Mouse (Mus musculus) forebrain, embryonic 11.5 days (tissue): ENCODE measurements around the gene Pgm2. TPM values are rescaled to one million over a fixed set of nuclear protein-coding genes. Genes with fewer than 3 reads are reported as not detected.

ENCODE experiments used
- ATAC-seq: fragments of 200-750 bp; cut with Nextera tagmentation; replicated peaks from 2 replicates; pipeline ENCODE4 v1.8.0; 2017; ENCODE audit warnings: moderate TSS enrichment; ENCODE audit not compliant: low FRiP score
- DNase-seq: peaks from one replicate; pipeline ENCODE4 v3.0.0-alpha.2; 2017; ENCODE audit warnings: low spot score
- H3K27ac ChIP-seq: fragments of 300-500 bp; sonication (generic); 2 replicates; pipeline ENCODE4 v1.5.1; 2014; ENCODE audit warnings: low read depth, low read length
- H3K27me3 ChIP-seq: fragments of 300-500 bp; sonication (generic); 2 replicates; pipeline ENCODE4 v1.6.1; 2014; ENCODE audit warnings: mild to moderate bottlenecking, low read length, mixed read lengths; ENCODE audit not compliant: control insufficient read depth, insufficient read depth
- H3K36me3 ChIP-seq: fragments of 300-500 bp; sonication (generic); 2 replicates; pipeline ENCODE4 v1.6.1; 2014; ENCODE audit warnings: mild to moderate bottlenecking, low read length, moderate library complexity, mixed read lengths; ENCODE audit not compliant: control insufficient read depth, insufficient read depth
- H3K4me1 ChIP-seq: fragments of 300-500 bp; sonication (generic); replicated peaks from 2 replicates; pipeline ENCODE4 v1.6.1; 2014; ENCODE audit warnings: low read length, mixed read lengths; ENCODE audit not compliant: control insufficient read depth, insufficient read depth
- H3K4me2 ChIP-seq: fragments of 300-500 bp; sonication (generic); 2 replicates; pipeline ENCODE4 v1.6.1; 2014; ENCODE audit warnings: low read depth, mild to moderate bottlenecking, low read length, moderate library complexity, mixed read lengths; ENCODE audit not compliant: severe bottlenecking
- H3K4me3 ChIP-seq: fragments of 300-500 bp; sonication (generic); 2 replicates; pipeline ENCODE4 v1.5.1; 2014; ENCODE audit warnings: low read depth, low read length
- H3K9ac ChIP-seq: fragments of 300-500 bp; sonication (generic); 2 replicates; pipeline ENCODE4 v1.6.1; 2014; ENCODE audit warnings: low read length
- H3K9me3 ChIP-seq: fragments of 300-500 bp; sonication (generic); 2 replicates; pipeline ENCODE4 v1.6.1; 2016; ENCODE audit warnings: low read length, mixed read lengths; ENCODE audit not compliant: control insufficient read depth
- WGBS: fragments of 180-500 bp; shearing (Covaris S2); extraction: QIAGEN DNeasy Blood & Tissue Kit; methylation state at CpG from one replicate; pipeline ENCODE4 v1.1.7; 2014; 5-methylcytosine and 5-hydroxymethylcytosine counted together
- polyA plus RNA-seq: library from polyadenylated mRNA; unstranded; fragments of >200 nt; fragmentation: Nextera tagmentation; extraction: Ambion mirVana; gene quantifications from 2 replicates; pipeline ENCODE4 v1.2.1, GENCODE M21; 2014

Pgm2 gene
- polyA plus RNA-seq = 27.7 and 29.7 TPM in 2 replicates

DNA sequence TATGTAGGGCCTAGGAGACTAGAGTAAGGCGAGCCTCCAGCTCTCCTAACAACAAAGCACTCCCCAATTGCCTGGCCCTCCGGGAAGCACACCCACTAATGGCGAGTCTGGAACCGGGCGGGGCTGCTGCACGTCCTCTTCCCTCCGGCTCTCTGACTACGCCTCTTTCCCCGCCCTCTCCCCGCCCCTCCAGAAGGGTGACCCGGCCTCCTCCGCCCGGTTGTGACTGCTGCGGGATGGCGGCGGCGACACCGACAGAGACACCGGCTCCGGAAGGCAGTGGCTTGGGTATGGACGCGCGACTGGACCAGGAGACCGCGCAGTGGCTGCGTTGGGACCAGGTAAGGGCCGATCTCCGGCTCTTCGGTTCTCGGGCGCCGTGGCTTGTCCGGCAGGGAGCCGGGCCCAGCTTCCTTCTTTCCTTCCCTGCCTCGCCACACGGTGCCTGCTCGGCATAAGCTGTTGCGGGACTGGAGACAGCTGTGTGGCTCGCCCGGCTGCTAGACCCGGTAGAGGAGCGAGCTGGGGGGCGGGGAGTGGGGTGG, at the start of gene Pgm2:
Gene Pgm2, plus strand, starts transcription at position 203 of the 545 bp plus-strand sequence.
- Histone ChIP-seq H3K9me3 (no peaks in the 10 kb centered on the region), H3K4me2 (peak within 1 kb of the TSS; percentile 82), H3K27ac (no peak within 1 kb of the TSS), H3K9ac (peak within 1 kb of the TSS; percentile 77), H3K4me3 (peak within 1 kb of the TSS; percentile 65), H3K27me3 (no peaks in the 10 kb centered on the region), H3K36me3 (no peaks in the 10 kb centered on the region), H3K4me1 (peaks cover 5% of the 10 kb centered on the region; the same call in 1 of the 2 replicates)
- WGBS = under 1% methylated on average over 34 of the region's 43 CpGs
- DNase-seq = peak; percentile 93
- ATAC-seq = peak; percentile 98

DNA sequence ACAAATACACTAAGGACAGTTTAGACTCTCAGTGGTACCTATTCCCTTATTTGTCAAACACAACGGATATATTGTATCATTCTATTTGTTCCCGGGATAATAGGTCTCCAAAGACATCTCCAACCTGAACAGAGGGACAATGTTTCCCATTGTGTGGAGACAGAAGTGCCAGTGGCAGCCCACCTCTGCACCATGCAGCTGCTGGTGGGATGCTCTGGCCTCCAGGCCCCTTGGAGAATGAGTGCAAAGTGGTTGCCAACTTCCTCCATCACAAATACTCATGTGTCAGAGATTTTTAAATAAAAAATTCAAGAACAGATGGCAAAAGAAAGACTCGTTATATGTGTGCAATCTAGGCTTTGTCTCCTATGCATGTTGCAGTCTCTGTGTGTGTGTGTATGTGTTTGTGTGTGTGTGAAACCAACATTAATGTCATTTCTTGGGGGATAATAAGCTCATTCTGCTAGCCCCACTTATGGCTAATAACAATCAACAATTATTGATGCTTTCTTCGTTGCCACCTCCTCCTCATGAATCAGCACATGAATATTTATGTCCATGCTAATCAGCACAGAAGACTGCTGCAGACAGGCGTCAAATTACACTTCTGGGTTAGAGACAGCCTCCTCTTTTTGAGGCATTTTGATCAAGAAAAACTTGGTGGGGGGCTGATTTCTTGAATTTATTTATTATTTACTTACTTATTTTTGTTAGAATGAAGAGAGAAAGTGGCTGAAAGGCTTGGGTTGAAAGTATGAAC, 48.9 kb upstream of the Pgm2 start:
- H3K27ac ChIP-seq = peak overlapping the region; percentile 69

DNA sequence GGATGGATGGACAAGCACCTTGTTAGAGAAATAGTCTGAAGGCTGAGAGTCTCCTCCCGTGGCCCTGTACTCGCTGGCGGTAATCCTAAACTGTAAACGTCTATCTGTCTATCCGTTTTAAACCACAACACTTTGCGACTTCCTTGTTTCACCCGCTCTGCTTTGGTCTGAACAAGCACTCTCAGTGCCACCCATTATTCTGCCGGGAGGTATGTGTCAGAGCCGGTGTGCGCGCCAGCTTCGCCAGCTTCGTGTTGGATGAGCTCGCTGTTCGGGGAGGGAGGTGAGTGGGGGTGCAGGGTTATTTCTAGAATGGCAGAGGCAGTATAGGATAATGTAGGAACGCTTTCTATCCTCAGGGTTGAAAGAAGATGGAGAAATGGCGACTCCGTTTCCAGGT, 48.0 kb upstream of the Pgm2 start:
- no peaks in the 10 kb centered on the region for H3K27me3 ChIP-seq
- H3K27ac ChIP-seq = peak overlapping the region; percentile 59
- no peak overlapping the region for H3K4me2 ChIP-seq
- H3K9me3 ChIP-seq = no peaks in the 10 kb centered on the region
- WGBS = 91% methylated on average over 18 of the region's 18 CpGs
- ATAC-seq (0 out of 2 replicates have a peak, but pooled peaks have one; percentile 16), DNase-seq (no peak)
- no peak overlapping the region for H3K9ac ChIP-seq
- H3K36me3 ChIP-seq = no peaks in the 10 kb centered on the region
- peaks cover 4% of the 10 kb centered on the region; the same call in 1 of the 2 replicates for H3K4me1 ChIP-seq
- no peak overlapping the region for H3K4me3 ChIP-seq

More for the DNA sequence above, 48.9 kb upstream of the Pgm2 start:
- no peaks in the 10 kb centered on the region for H3K36me3 ChIP-seq
- ATAC-seq (peak; percentile 65), DNase-seq (no peak)
- no peak overlapping the region for H3K4me2 ChIP-seq
- H3K4me1 ChIP-seq = peaks cover 4% of the 10 kb centered on the region; the same call in 1 of the 2 replicates
- no peaks in the 10 kb centered on the region for H3K27me3 ChIP-seq
- no peaks in the 10 kb centered on the region for H3K9me3 ChIP-seq
- H3K9ac ChIP-seq = no peak overlapping the region
- WGBS = 50% methylated on average over 5 of the region's 5 CpGs
- no peak overlapping the region for H3K4me3 ChIP-seq

DNA sequence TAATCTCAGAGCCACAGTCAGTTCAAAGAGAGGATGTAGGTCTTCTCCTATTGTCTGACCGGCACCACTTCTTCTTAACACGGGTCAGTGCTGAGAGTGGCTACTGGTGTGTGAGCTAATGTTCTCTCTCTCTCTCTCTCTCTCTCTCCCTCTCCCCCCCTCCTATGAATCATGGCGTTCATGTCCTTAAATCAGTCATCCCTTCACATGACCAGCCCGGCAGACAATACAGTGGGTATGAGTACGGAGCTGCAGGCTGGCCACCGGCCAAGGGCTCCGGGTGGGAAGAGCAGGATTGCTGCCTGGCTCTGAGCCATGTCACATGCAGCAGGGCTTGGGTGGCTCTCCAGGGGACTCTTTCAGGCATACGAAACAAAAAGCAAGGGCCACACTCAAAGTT, 47.2 kb upstream of the Pgm2 start:
- 69% methylated on average over 8 of the region's 8 CpGs for WGBS
- no peak overlapping the region for H3K4me2 ChIP-seq

DNA sequence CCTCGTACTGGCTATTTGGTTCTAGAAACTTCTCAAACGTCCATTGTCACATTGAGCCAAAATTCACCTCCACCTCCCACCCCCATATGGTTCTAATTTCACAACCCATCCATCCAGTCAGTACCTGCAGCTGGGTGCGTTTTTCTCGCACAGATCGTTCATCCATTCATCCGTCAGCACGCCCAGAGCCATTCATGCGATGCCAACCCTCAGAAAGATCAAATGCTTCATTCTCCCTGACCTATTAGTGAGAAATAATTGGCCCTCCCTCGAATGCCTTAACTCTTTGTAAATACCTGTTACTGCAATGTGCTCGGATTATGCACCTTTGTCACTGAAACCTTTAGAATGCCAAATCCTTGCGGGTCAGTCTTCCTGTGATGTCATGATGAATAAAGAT, 45.8 kb upstream of the Pgm2 start:
- peaks cover 4% of the 10 kb centered on the region; the same call in 1 of the 2 replicates for H3K4me1 ChIP-seq
- 54% methylated on average over 11 of the region's 11 CpGs for WGBS
- ATAC-seq = no peak

More for the DNA sequence above, 47.2 kb upstream of the Pgm2 start:
- peak; percentile 42 for ATAC-seq
- no peaks in the 10 kb centered on the region for H3K36me3 ChIP-seq
- no peaks in the 10 kb centered on the region for H3K9me3 ChIP-seq
- peaks cover 4% of the 10 kb centered on the region; the same call in 1 of the 2 replicates for H3K4me1 ChIP-seq
- H3K27ac ChIP-seq = 0 out of 2 replicates have a peak overlapping the region, but pooled peaks have one; percentile 0
- H3K27me3 ChIP-seq = no peaks in the 10 kb centered on the region
- DNase-seq = no peak
- H3K9ac ChIP-seq = no peak overlapping the region
- no peak overlapping the region for H3K4me3 ChIP-seq

DNA sequence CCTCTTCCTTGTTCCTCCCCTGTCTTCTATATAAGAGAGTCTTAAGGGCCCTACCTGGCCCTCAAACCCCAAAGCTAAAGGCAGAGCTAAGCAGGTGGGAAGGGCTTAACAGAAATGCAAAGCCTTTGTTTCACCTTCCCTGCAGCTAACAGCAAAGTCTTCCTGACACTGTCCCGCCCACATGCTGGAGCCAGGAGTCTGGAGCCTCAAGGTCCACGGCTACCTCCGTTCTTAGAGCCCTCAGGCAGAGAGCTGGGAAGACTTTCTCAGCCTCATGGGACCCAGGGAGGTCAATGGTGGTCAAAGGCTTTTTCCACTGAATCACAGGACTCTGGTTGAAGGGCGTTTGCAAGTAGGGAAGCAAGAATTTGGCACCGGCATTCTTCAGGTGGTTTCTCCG, 44.8 kb upstream of the Pgm2 start:
- no peak overlapping the region for H3K9ac ChIP-seq
- H3K27me3 ChIP-seq = no peaks in the 10 kb centered on the region
- ATAC-seq (no peak), DNase-seq (no peak)
- no peak overlapping the region for H3K4me3 ChIP-seq
- no peaks in the 10 kb centered on the region for H3K36me3 ChIP-seq
- H3K27ac ChIP-seq = no peak overlapping the region
- no peak overlapping the region for H3K4me2 ChIP-seq
- H3K4me1 ChIP-seq = peaks cover 4% of the 10 kb centered on the region; the same call in 1 of the 2 replicates
- 69% methylated on average over 6 of the region's 6 CpGs for WGBS
- H3K9me3 ChIP-seq = no peaks in the 10 kb centered on the region

More for the DNA sequence above, 45.8 kb upstream of the Pgm2 start:
- Histone ChIP-seq H3K9ac (no peak overlapping the region), H3K4me3 (no peak overlapping the region), H3K27ac (no peak overlapping the region), H3K27me3 (no peaks in the 10 kb centered on the region), H3K9me3 (no peaks in the 10 kb centered on the region), H3K4me2 (no peak overlapping the region), H3K36me3 (no peaks in the 10 kb centered on the region)
- DNase-seq = no peak

DNA sequence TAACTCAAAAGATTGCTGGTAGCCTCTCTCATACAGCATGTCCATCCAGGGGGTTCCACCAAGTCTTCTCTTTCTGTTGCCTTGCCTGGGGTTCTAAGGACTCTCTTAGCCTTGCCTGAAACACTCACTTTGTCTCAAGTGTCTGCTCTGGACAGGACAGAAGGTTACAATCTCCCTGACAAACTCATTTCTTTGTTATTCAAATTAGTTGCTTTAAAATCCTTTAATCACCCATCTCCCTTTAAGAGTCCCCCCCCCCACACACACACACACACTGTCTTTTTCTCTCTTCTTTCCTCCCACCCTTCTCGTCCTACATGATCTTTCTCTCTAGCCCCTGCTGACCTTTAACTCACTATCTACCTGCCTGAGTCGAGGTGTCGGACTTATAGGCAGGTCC, 44.1 kb upstream of the Pgm2 start:
- Histone ChIP-seq H3K4me2 (no peak overlapping the region), H3K4me1 (peaks cover 4% of the 10 kb centered on the region; the same call in 1 of the 2 replicates), H3K9ac (no peak overlapping the region), H3K4me3 (no peak overlapping the region), H3K27me3 (no peaks in the 10 kb centered on the region), H3K36me3 (no peaks in the 10 kb centered on the region), H3K27ac (no peak overlapping the region), H3K9me3 (no peaks in the 10 kb centered on the region)
- DNase-seq (no peak), ATAC-seq (no peak)
- 57% methylated on average over 3 of the region's 3 CpGs for WGBS

DNA sequence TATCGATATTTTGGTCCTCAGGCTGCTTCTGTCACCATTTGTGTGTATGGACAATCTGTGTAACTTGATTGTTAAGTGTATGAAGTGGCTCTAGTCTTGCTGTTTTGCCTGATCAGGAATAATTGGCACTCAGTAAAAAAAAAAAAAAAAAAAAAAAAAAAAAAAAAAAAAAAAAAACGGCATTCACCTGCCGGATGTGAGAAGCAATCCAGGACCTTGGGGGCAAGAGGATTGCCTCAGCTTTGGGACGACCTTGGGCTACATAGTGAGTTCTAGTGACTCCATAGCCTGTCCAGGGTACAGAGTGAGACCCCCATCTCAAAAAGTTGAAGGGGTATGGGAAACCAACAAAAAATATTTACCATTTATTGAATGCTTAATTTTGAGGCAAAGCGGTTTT, 43.5 kb upstream of the Pgm2 start:
- WGBS = 77% methylated on average over 5 of the region's 5 CpGs
- Histone ChIP-seq H3K9me3 (no peaks in the 10 kb centered on the region), H3K4me3 (no peak overlapping the region), H3K4me1 (peaks cover 4% of the 10 kb centered on the region; the same call in 1 of the 2 replicates), H3K27me3 (no peaks in the 10 kb centered on the region), H3K27ac (no peak overlapping the region), H3K9ac (no peak overlapping the region), H3K36me3 (no peaks in the 10 kb centered on the region), H3K4me2 (no peak overlapping the region)
- DNase-seq (no peak), ATAC-seq (no peak)
